Comparison of ENCODE assay signal across 26 mouse cellular contexts in the genomic region with DNA sequence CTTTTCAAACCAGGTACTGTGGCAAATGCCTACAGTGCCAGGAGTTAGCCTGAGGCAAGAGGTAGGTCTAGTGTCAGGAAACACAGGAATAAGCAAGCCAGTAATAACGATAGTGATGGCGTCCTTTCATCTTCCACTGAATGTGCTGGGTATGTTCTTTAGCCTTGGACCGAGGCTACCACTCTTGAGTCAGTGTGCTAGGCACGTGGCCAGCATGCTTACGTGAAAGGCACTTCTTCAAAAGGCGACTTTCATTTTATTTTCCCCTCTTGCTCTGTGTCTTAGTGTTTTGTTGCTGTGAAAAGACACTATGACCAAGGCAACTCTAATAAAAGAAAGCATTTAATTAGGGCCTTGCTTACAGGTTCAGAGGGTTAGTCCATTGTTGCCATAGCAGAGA.
DNase-seq lines count a peak whose midpoint lies in the region; ATAC-seq and TF ChIP-seq lines count a peak whose summit lies in the region.
"Had no signal": no experiment of that assay in that cellular context is flagged by ENCODE, and none has a peak within 500 bp of the region (broad histone marks: within the 10 kb centered on the region; RNA-seq: fewer than 3 reads in every experiment).

No protein-coding gene starts in this region.

- H3K9me3 ChIP-seq in intestine, embryonic 14.5 days (ENCODE audit: control insufficient read depth, low read length) = no peaks in the 10 kb centered on the region
- no peaks in the 10 kb centered on the region for H3K9me3 ChIP-seq in intestine, embryonic 15.5 days
- H3K9me3 ChIP-seq in forebrain, postnatal 0 days (ENCODE audit: low read length) = no peaks in the 10 kb centered on the region
- H3K9me3 ChIP-seq: forebrain, embryonic 10.5 days; forebrain, embryonic 13.5 days; heart, embryonic 10.5 days; heart, embryonic 13.5 days had no signal

- peaks cover 2% of the 10 kb centered on the region for H3K4me1 ChIP-seq in intestine, embryonic 14.5 days (replicated peaks; ENCODE audit: control insufficient read depth, insufficient read depth, low read length)
- no peaks in the 10 kb centered on the region; the same call in 1 of the 2 replicates for H3K4me1 ChIP-seq in intestine, embryonic 15.5 days (replicated peaks)
- no peaks in the 10 kb centered on the region for H3K4me1 ChIP-seq in forebrain, postnatal 0 days (ENCODE audit: insufficient read depth)
- H3K4me1 ChIP-seq: forebrain, embryonic 13.5 days had no signal

- no peak for ATAC-seq in intestine, embryonic 14.5 days (replicated peaks; ENCODE audit: low FRiP score, low TSS enrichment, low read depth)
- ATAC-seq in intestine, embryonic 15.5 days = no peak
- ATAC-seq in forebrain, postnatal 0 days = no peak
- ATAC-seq: activated CD4-positive, CD25-positive, alpha-beta regulatory T cell, adult 4 months; forebrain, embryonic 13.5 days; hindbrain, postnatal 0 days; inflammation-experienced regulatory T-cells, adult 6 months had no signal

- DNase-seq in intestine, embryonic 14.5 days (ENCODE audit: low spot score) = peak; percentile 23
- peak; percentile 7 for DNase-seq in NIH3T3 (ENCODE audit: low read depth)
- DNase-seq in adrenal gland, postnatal 10 days = peak; percentile 60
- DNase-seq in adrenal gland, postnatal 36 days = peak; percentile 78 to 82
- no peak for DNase-seq in cerebellum, adult 18-20 months
- no peak for DNase-seq in forebrain, postnatal 0 days
- DNase-seq: B cell, adult 2 months; cerebellum, adult 11-12 months; cerebellum, adult 9-10 months; cerebellum, postnatal 14 days; gastrocnemius, postnatal 25 days; heart, adult 18-20 months; heart, postnatal 14 days; heart, postnatal 4 days; kidney, adult 11 months; kidney, adult 8-10 months had no signal

- no peak overlapping the region for H3K4me2 ChIP-seq in intestine, embryonic 14.5 days (ENCODE audit: low read length)
- H3K4me2 ChIP-seq in intestine, embryonic 15.5 days (replicated peaks) = no peak overlapping the region
- H3K4me2 ChIP-seq in forebrain, postnatal 0 days (ENCODE audit: low read depth) = no peak overlapping the region
- H3K4me2 ChIP-seq: forebrain, embryonic 13.5 days; heart, embryonic 13.5 days; hindbrain, embryonic 14.5 days had no signal

- no peak overlapping the region for H3K27ac ChIP-seq in intestine, embryonic 14.5 days (ENCODE audit: low read depth)
- no peak overlapping the region for H3K27ac ChIP-seq in intestine, embryonic 15.5 days
- H3K27ac ChIP-seq in forebrain, postnatal 0 days (ENCODE audit: low read depth, low read length) = no peak overlapping the region
- H3K27ac ChIP-seq: forebrain, embryonic 10.5 days; forebrain, embryonic 13.5 days; heart, embryonic 10.5 days; heart, embryonic 13.5 days; hindbrain, embryonic 14.5 days; hindbrain, postnatal 0 days had no signal

- H3K9ac ChIP-seq in intestine, embryonic 14.5 days (ENCODE audit: low read length) = no peak overlapping the region
- H3K9ac ChIP-seq in intestine, embryonic 15.5 days = no peak overlapping the region
- H3K9ac ChIP-seq in forebrain, postnatal 0 days = no peak overlapping the region
- H3K9ac ChIP-seq: forebrain, embryonic 13.5 days; heart, embryonic 13.5 days; hindbrain, embryonic 14.5 days had no signal

- 97% methylated on average over 6 of the region's 6 CpGs for WGBS in intestine, embryonic 14.5 days
- WGBS in intestine, embryonic 15.5 days = 93% methylated on average over 6 of the region's 6 CpGs
- 79% methylated on average over 6 of the region's 6 CpGs for WGBS in forebrain, postnatal 0 days

- TF ChIP-seq CTCF in forebrain, postnatal 0 days (IDR thresholded peaks at IDR 0.05; ENCODE audit: low read depth) = no peak

- no peak overlapping the region for H3K4me3 ChIP-seq in intestine, embryonic 14.5 days (ENCODE audit: low read depth, low read length)
- H3K4me3 ChIP-seq in intestine, embryonic 15.5 days (replicated peaks) = no peak overlapping the region
- no peak overlapping the region for H3K4me3 ChIP-seq in forebrain, postnatal 0 days (ENCODE audit: low read depth, low read length)
- H3K4me3 ChIP-seq: forebrain, embryonic 10.5 days; forebrain, embryonic 13.5 days; heart, embryonic 10.5 days; heart, embryonic 13.5 days had no signal

- H3K36me3 ChIP-seq in intestine, embryonic 14.5 days (ENCODE audit: control insufficient read depth, insufficient read depth, low read length) = peaks cover 25% of the 10 kb centered on the region
- peaks cover 4% of the 10 kb centered on the region; the same call in 1 of the 2 replicates for H3K36me3 ChIP-seq in intestine, embryonic 15.5 days
- peaks cover 6% of the 10 kb centered on the region; the same call in 1 of the 2 replicates for H3K36me3 ChIP-seq in forebrain, postnatal 0 days (ENCODE audit: insufficient read depth)

- no peaks in the 10 kb centered on the region for H3K27me3 ChIP-seq in intestine, embryonic 14.5 days (replicated peaks; ENCODE audit: control insufficient read depth, insufficient read depth, low read length)
- H3K27me3 ChIP-seq in intestine, embryonic 15.5 days (replicated peaks) = no peaks in the 10 kb centered on the region
- H3K27me3 ChIP-seq in forebrain, postnatal 0 days (ENCODE audit: insufficient read depth, low read length) = no peaks in the 10 kb centered on the region
- H3K27me3 ChIP-seq: CH12.LX; forebrain, embryonic 13.5 days; heart, embryonic 13.5 days had no signal

Comparison
In these comparisons a context has a peak if more than half of its experiments do, and no peak if none do; other contexts are left out.
1. DNase-seq: peak in intestine, embryonic 14.5 days (single experiment), NIH3T3 (single experiment), adrenal gland, postnatal 10 days (single experiment) and adrenal gland, postnatal 36 days (2 of 2); none in cerebellum, adult 18-20 months (0 of 2) and forebrain, postnatal 0 days (single experiment).